Mouse (Mus musculus) kidney, embryonic 14.5 days (tissue): ENCODE results near the gene Arhgef17. TPM values are rescaled to one million over a fixed set of nuclear protein-coding genes. Genes with fewer than 3 reads are reported as not detected.

ENCODE experiments used
- ATAC-seq: fragments of 200-750 bp; cut with Nextera tagmentation; 2 replicates; pipeline ENCODE4 v1.8.0; 2017; ENCODE audit warnings: moderate number of reproducible peaks, mild to moderate bottlenecking, moderate TSS enrichment, moderate library complexity; ENCODE audit not compliant: low FRiP score, low TSS enrichment
- H3K27ac ChIP-seq: fragments of 300-500 bp; sonication (generic); 2 replicates; pipeline ENCODE4 v1.5.1; 2014; ENCODE audit warnings: low read depth, mild to moderate bottlenecking, low read length, moderate library complexity, mixed read lengths
- H3K27me3 ChIP-seq: fragments of 300-500 bp; sonication (generic); 2 replicates; pipeline ENCODE4 v1.6.1; 2014; ENCODE audit warnings: mild to moderate bottlenecking, low read length; ENCODE audit not compliant: control insufficient read depth, insufficient read depth
- H3K36me3 ChIP-seq: fragments of 300-500 bp; sonication (generic); 2 replicates; pipeline ENCODE4 v1.6.1; 2014; ENCODE audit warnings: low read length, mixed read lengths; ENCODE audit not compliant: control insufficient read depth, insufficient read depth
- H3K4me1 ChIP-seq: fragments of 300-500 bp; sonication (generic); 2 replicates; pipeline ENCODE4 v1.6.1; 2014; ENCODE audit warnings: low read length, mixed read lengths; ENCODE audit not compliant: control insufficient read depth, insufficient read depth
- H3K4me2 ChIP-seq: fragments of 300-500 bp; sonication (generic); replicated peaks from 2 replicates; pipeline ENCODE4 v1.6.1; 2014; ENCODE audit warnings: low read depth, mild to moderate bottlenecking, low read length
- H3K4me3 ChIP-seq: fragments of 300-500 bp; sonication (generic); 2 replicates; pipeline ENCODE4 v1.5.1; 2014; ENCODE audit warnings: mild to moderate bottlenecking, low read length
- H3K9ac ChIP-seq: fragments of 300-500 bp; sonication (generic); 2 replicates; pipeline ENCODE4 v1.6.1; 2014; ENCODE audit warnings: low read depth, mild to moderate bottlenecking, low read length, moderate library complexity
- H3K9me3 ChIP-seq: fragments of 300-500 bp; sonication (generic); 2 replicates; pipeline ENCODE4 v1.6.1; 2016; ENCODE audit warnings: low read length; ENCODE audit not compliant: control insufficient read depth
- WGBS: fragments of 180-500 bp; shearing (Covaris S2); extraction: QIAGEN DNeasy Blood & Tissue Kit; methylation state at CpG from one replicate; pipeline ENCODE4 v1.1.7; 2014; 5-methylcytosine and 5-hydroxymethylcytosine counted together
- polyA plus RNA-seq: library from polyadenylated mRNA; unstranded; fragments of >200 nt; fragmentation: Nextera tagmentation; extraction: Ambion mirVana; gene quantifications from 2 replicates; pipeline ENCODE4 v1.2.1, GENCODE M21; 2014

Arhgef17 gene
- polyA plus RNA-seq: 11.6 and 15.5 TPM in 2 replicates

- H3K36me3 ChIP-seq: peaks cover 11% of the 10 kb centered on the region; the same call in 1 of the 2 replicates
- peak within 1 kb of the TSS; percentile 95 for H3K9ac ChIP-seq
- H3K4me2 ChIP-seq: peak within 1 kb of the TSS; percentile 95
- no peaks in the 10 kb centered on the region for H3K9me3 ChIP-seq
- H3K4me1 ChIP-seq: peaks cover 38% of the 10 kb centered on the region
- peak within 1 kb of the TSS; percentile 87 for H3K4me3 ChIP-seq
- ATAC-seq: peak; percentile 82
- WGBS: under 1% methylated on average over 32 of the region's 35 CpGs
- H3K27ac ChIP-seq: peak within 1 kb of the TSS; percentile 100
- H3K27me3 ChIP-seq: no peaks in the 10 kb centered on the region
Observed at GRCm38 (mm10) chr7:100931926-100932480, at the start of gene Arhgef17. Gene Arhgef17, minus strand, starts transcription at chr7:100932107.

DNA sequence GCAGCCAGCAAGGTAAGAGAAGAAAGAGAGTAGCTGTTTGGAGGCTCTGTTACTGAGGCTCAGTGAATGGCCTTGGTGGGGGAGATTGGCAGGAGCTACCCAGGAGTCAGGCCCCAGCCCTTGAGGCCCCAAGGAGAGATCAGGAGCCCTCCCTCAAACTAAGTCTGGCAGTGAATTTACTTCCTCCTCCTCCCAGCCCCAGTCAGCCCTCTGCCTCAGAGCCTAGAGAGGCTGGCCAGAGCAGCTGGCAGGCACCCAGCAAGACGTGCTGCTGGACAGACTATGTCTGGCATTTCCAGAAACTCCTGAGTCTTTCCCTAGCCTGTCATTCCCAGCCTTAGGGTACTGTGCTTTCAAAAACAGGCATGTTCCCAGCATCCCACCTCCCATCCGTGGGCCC lies 47.3 kb upstream of the Arhgef17 start:
- Histone ChIP-seq H3K27ac (no peak overlapping the region), H3K4me2 (no peak overlapping the region)

GRCm38 (mm10) chr7:100978171-100978570 lies 46.3 kb upstream of the Arhgef17 start:
- Histone ChIP-seq H3K36me3 (no peaks in the 10 kb centered on the region), H3K4me1 (peaks cover 8% of the 10 kb centered on the region; the same call in 1 of the 2 replicates), H3K27ac (no peak overlapping the region), H3K9ac (no peak overlapping the region), H3K9me3 (no peaks in the 10 kb centered on the region), H3K4me2 (no peak overlapping the region), H3K27me3 (peaks cover 22% of the 10 kb centered on the region), H3K4me3 (no peak overlapping the region)
- 89% methylated on average over 5 of the region's 5 CpGs for WGBS
- ATAC-seq: no peak

More for the DNA sequence above, 47.3 kb upstream of the Arhgef17 start:
- peaks cover 14% of the 10 kb centered on the region for H3K27me3 ChIP-seq
- H3K9ac ChIP-seq: no peak overlapping the region
- ATAC-seq: peak; percentile 42; the same call in 1 of the 2 replicates
- H3K4me3 ChIP-seq: no peak overlapping the region
- peaks cover 6% of the 10 kb centered on the region; the same call in 1 of the 2 replicates for H3K4me1 ChIP-seq
- WGBS: 44% methylated on average over 2 of the region's 2 CpGs
- H3K9me3 ChIP-seq: no peaks in the 10 kb centered on the region
- H3K36me3 ChIP-seq: no peaks in the 10 kb centered on the region

DNA sequence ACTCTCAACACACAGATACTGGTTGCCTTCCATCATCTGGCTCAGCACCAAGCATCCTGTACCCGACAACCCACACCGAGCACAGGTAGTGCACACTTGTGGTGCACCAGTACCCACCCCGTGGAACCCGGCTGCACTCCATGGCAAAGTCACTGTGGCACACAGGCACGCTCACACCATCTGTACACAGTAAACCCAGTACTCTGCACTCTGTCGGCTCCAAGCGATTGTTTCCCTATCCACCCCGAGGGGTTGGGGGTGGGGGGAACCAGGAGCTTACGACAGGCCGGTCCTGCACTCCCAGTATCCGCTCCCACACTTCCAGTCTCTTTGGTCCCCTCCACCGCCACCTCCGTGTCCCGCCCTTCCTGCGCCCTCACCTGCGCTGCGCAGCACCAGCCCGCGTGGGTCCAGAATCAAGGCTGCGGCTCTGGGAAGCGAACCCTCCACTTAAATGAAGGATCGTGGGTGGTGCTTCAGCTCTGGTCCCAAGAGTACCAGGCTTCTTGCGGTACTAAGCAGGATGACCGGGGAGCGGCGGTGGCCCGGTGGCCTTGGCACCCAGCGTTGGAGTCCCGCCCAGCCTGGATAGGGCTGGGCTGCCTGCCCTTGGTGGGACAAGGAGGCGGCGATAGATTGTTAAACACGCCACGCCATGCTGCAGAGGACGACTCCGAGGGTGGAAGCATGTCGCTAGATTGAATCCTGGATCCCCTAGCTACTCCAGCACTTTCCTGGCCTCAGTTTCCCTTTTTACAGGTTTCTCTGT lies 42.4 kb upstream of the Arhgef17 start, which contains the start of gene P2ry6:
TSS of gene P2ry6 (minus strand) at position 515 of the 769 bp plus-strand sequence.
- Histone ChIP-seq H3K4me1 (peaks cover 8% of the 10 kb centered on the region), H3K27me3 (peaks cover 26% of the 10 kb centered on the region), H3K27ac (no peak within 1 kb of the TSS), H3K9me3 (no peaks in the 10 kb centered on the region), H3K9ac (peak within 1 kb of the TSS; percentile 19; the same call in 1 of the 2 replicates), H3K36me3 (no peaks in the 10 kb centered on the region), H3K4me3 (peak within 1 kb of the TSS; percentile 36), H3K4me2 (peak within 1 kb of the TSS; percentile 72)
- WGBS: 6% methylated on average over 36 of the region's 36 CpGs
- peak; percentile 41; the same call in 1 of the 2 replicates for ATAC-seq

- no peaks in the 10 kb centered on the region for H3K9me3 ChIP-seq
- 57% methylated on average over 3 of the region's 3 CpGs for WGBS
- H3K27ac ChIP-seq: no peak overlapping the region
- H3K4me3 ChIP-seq: no peak overlapping the region
- H3K4me1 ChIP-seq: peaks cover 8% of the 10 kb centered on the region
- no peak overlapping the region for H3K4me2 ChIP-seq
- H3K27me3 ChIP-seq: peaks cover 26% of the 10 kb centered on the region
- no peak for ATAC-seq
- no peak overlapping the region for H3K9ac ChIP-seq
- no peaks in the 10 kb centered on the region for H3K36me3 ChIP-seq
Observed at GRCm38 (mm10) chr7:100972875-100973274, 41.0 kb upstream of the Arhgef17 start.

GRCm38 (mm10) chr7:100968874-100969659 lies 37.2 kb upstream of the Arhgef17 start:
- H3K27ac ChIP-seq: no peak overlapping the region
- no peak overlapping the region for H3K4me2 ChIP-seq
- H3K9ac ChIP-seq: no peak overlapping the region
- no peaks in the 10 kb centered on the region for H3K9me3 ChIP-seq
- 87% methylated on average over 10 of the region's 10 CpGs for WGBS
- H3K4me3 ChIP-seq: no peak overlapping the region
- peaks cover 11% of the 10 kb centered on the region for H3K27me3 ChIP-seq
- peaks cover 2% of the 10 kb centered on the region for H3K4me1 ChIP-seq
- H3K36me3 ChIP-seq: no peaks in the 10 kb centered on the region
- ATAC-seq: no peak

- Histone ChIP-seq H3K4me3 (no peak overlapping the region), H3K4me2 (no peak overlapping the region), H3K27ac (no peak overlapping the region), H3K9ac (no peak overlapping the region), H3K4me1 (no peaks in the 10 kb centered on the region; the same call in 1 of the 2 replicates), H3K9me3 (no peaks in the 10 kb centered on the region), H3K36me3 (no peaks in the 10 kb centered on the region), H3K27me3 (peaks cover 6% of the 10 kb centered on the region)
- ATAC-seq: no peak
- 79% methylated on average over 6 of the region's 6 CpGs for WGBS
Observed at GRCm38 (mm10) chr7:100968376-100968775, 36.5 kb upstream of the Arhgef17 start.

GRCm38 (mm10) chr7:100967850-100968249 lies 35.9 kb upstream of the Arhgef17 start:
- Histone ChIP-seq H3K4me2 (no peak overlapping the region), H3K4me1 (no peaks in the 10 kb centered on the region; the same call in 1 of the 2 replicates), H3K4me3 (no peak overlapping the region), H3K9ac (no peak overlapping the region), H3K36me3 (no peaks in the 10 kb centered on the region), H3K9me3 (no peaks in the 10 kb centered on the region), H3K27me3 (0 out of 2 replicates have a peak, but pooled peaks cover 1% of the 10 kb centered on the region), H3K27ac (no peak overlapping the region)
- WGBS: 77% methylated on average over 9 of the region's 9 CpGs
- no peak for ATAC-seq
